Mouse (Mus musculus): ENCODE measurements around the gene Tas1r3. TPM values are rescaled to one million over a fixed set of nuclear protein-coding genes. Genes with fewer than 3 reads are reported as not detected.
A peak's percentile ranks its signal among the peaks of the same experiment; 100 is the strongest.

The Tas1r3 gene
- total and polyA plus RNA-seq, 3 experiments, result 0.03 to 1.7 (median 0.60) TPM

DNA sequence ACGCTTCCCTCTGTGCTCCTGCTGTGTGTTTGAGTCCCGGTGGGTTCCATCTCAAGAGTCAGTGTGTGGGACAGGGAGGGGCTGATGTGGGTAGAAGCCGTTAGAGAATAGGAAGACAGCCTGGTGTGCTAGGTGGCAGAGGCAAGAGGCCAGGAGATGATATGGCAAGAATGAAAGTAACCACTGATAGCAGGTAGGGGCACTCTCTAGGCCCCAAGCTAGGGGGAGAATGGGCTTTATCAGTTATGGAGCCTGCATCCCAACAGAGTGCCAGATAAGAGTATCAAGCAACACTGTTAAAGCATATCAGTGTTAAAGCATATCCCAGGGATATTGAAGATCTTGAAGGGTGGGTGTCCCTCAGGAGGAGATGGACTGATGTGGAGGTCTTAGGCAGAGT lies 6.3 kb downstream of the Tas1r3 start:
- no peak for ATAC-seq (ENCODE audit: extremely low read depth, insufficient number of reproducible peaks, low FRiP score, poor library complexity, severe bottlenecking)
- no peaks in the 10 kb centered on the region for H3K9me3 ChIP-seq (replicated peaks)
- H3K36me3 ChIP-seq (replicated peaks), result peaks cover 100% of the 10 kb centered on the region
- peak overlapping the region; percentile 24; the same call in 1 of the 2 replicates for H3K4me3 ChIP-seq (ENCODE audit: low read depth, low read length)
- H3K27me3 ChIP-seq (ENCODE audit: insufficient read depth, low read length), result no peaks in the 10 kb centered on the region
- peaks cover 23% of the 10 kb centered on the region for H3K4me1 ChIP-seq (ENCODE audit: insufficient read depth, low read depth, low read length)
- DNase-seq (ENCODE audit: low spot score), result no peak
- TF ChIP-seq CTCF (IDR thresholded peaks at IDR 0.05; ENCODE audit: low read depth, low read length) (no peak), TAL1 (conservative IDR thresholded peaks at IDR 0.05; ENCODE audit: low read depth, low read length) (no peak), GATA1 (IDR thresholded peaks at IDR 0.05; ENCODE audit: borderline replicate concordance, low read length) (no peak), POLR2AphosphoS5 (IDR thresholded peaks at IDR 0.05; ENCODE audit: insufficient replicate concordance, low read depth, low read length) (no peak), GATA2 (IDR thresholded peaks at IDR 0.05; ENCODE audit: borderline replicate concordance, low read depth, low read length) (no peak)

DNA sequence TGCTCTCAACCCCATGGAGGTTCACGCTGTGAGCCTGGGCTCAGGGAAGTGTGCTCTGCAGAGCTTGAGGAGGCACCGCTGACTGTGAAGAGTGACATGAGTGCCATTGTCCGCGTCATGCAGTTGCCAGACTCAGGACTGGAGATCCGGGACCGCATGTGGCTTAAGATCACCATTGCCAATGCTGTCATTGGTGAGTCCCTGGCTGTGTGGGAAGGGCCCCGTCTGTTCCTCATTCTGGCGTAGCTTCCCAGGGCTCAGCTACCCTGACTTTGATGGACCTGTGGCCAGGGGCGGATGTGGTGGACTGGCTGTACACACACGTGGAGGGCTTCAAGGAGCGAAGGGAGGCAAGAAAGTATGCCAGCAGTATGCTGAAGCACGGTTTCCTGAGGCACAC lies 7.1 kb downstream of the Tas1r3 start:
- Histone ChIP-seq H3K4me3 (ENCODE audit: low read depth, low read length) (no peak overlapping the region), H3K9me3 (replicated peaks) (no peaks in the 10 kb centered on the region), H3K27me3 (ENCODE audit: insufficient read depth, low read length) (no peaks in the 10 kb centered on the region), H3K4me1 (ENCODE audit: insufficient read depth, low read depth, low read length) (peaks cover 28% of the 10 kb centered on the region), H3K36me3 (replicated peaks) (peaks cover 100% of the 10 kb centered on the region)
- TF ChIP-seq TAL1 (conservative IDR thresholded peaks at IDR 0.05; ENCODE audit: low read depth, low read length) (no peak), CTCF (IDR thresholded peaks at IDR 0.05; ENCODE audit: low read depth, low read length) (no peak), POLR2AphosphoS5 (IDR thresholded peaks at IDR 0.05; ENCODE audit: insufficient replicate concordance, low read depth, low read length) (no peak), GATA2 (IDR thresholded peaks at IDR 0.05; ENCODE audit: borderline replicate concordance, low read depth, low read length) (no peak), GATA1 (IDR thresholded peaks at IDR 0.05; ENCODE audit: borderline replicate concordance, low read length) (no peak)
- no peak for ATAC-seq (ENCODE audit: extremely low read depth, insufficient number of reproducible peaks, low FRiP score, poor library complexity, severe bottlenecking)
- DNase-seq (ENCODE audit: low spot score), result no peak

DNA sequence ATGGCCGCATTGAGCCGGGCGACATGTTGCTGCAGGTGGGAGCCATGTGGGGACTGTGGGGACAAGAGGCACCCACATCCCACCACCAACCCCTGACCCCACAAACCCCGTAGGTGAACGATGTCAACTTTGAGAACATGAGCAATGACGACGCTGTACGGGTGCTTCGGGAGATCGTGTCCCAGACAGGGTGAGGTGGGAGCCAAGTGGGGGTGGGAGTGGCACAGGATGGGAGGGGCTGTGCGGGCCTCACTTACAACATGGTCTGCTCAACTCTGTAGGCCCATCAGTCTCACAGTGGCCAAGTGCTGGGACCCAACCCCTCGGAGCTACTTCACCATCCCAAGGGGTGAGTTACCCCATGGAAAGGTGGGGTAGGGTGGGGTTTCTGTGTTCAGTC lies 8.2 kb downstream of the Tas1r3 start:
- DNase-seq (ENCODE audit: low spot score) (no peak), ATAC-seq (ENCODE audit: extremely low read depth, insufficient number of reproducible peaks, low FRiP score, poor library complexity, severe bottlenecking) (no peak)
- Histone ChIP-seq H3K36me3 (replicated peaks) (peaks cover 100% of the 10 kb centered on the region), H3K4me1 (ENCODE audit: insufficient read depth, low read depth, low read length) (peaks cover 37% of the 10 kb centered on the region), H3K9me3 (replicated peaks) (no peaks in the 10 kb centered on the region), H3K27me3 (ENCODE audit: insufficient read depth, low read length) (no peaks in the 10 kb centered on the region), H3K4me3 (ENCODE audit: low read depth, low read length) (no peak overlapping the region)
- TF ChIP-seq TAL1 (conservative IDR thresholded peaks at IDR 0.05; ENCODE audit: low read depth, low read length), result no peak
- TF ChIP-seq POLR2AphosphoS5 (IDR thresholded peaks at IDR 0.05; ENCODE audit: insufficient replicate concordance, low read depth, low read length), result no peak
- TF ChIP-seq GATA2 (IDR thresholded peaks at IDR 0.05; ENCODE audit: borderline replicate concordance, low read depth, low read length), result no peak
- TF ChIP-seq GATA1 (IDR thresholded peaks at IDR 0.05; ENCODE audit: borderline replicate concordance, low read length), result no peak
- no peak for TF ChIP-seq CTCF (IDR thresholded peaks at IDR 0.05; ENCODE audit: low read depth, low read length)

DNA sequence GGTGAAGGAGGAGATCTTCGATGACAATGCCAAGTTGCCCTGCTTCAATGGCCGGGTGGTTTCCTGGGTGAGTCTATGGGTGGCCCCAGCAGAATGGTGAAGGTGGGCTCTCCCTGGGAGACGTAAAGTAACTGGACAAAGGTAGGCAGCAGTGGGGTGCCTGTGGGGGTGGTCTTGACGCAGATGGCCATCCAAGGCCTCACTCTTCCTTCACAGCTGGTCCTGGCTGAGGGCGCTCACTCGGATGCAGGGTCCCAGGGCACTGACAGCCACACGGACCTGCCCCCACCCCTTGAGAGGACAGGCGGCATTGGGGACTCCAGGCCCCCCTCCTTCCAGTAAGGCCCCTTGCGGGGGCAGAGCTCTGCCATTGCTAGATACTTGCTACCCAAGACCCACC lies 9.7 kb downstream of the Tas1r3 start:
- Histone ChIP-seq H3K9me3 (replicated peaks) (no peaks in the 10 kb centered on the region), H3K36me3 (replicated peaks) (peaks cover 100% of the 10 kb centered on the region), H3K4me1 (ENCODE audit: insufficient read depth, low read depth, low read length) (peaks cover 53% of the 10 kb centered on the region), H3K4me3 (ENCODE audit: low read depth, low read length) (no peak overlapping the region), H3K27me3 (ENCODE audit: insufficient read depth, low read length) (no peaks in the 10 kb centered on the region)
- DNase-seq (ENCODE audit: low spot score) (no peak), ATAC-seq (ENCODE audit: extremely low read depth, insufficient number of reproducible peaks, low FRiP score, poor library complexity, severe bottlenecking) (no peak)
- TF ChIP-seq TAL1 (conservative IDR thresholded peaks at IDR 0.05; ENCODE audit: low read depth, low read length) (no peak), GATA2 (IDR thresholded peaks at IDR 0.05; ENCODE audit: borderline replicate concordance, low read depth, low read length) (no peak), GATA1 (IDR thresholded peaks at IDR 0.05; ENCODE audit: borderline replicate concordance, low read length) (no peak), CTCF (IDR thresholded peaks at IDR 0.05; ENCODE audit: low read depth, low read length) (no peak), POLR2AphosphoS5 (IDR thresholded peaks at IDR 0.05; ENCODE audit: insufficient replicate concordance, low read depth, low read length) (no peak)

DNA sequence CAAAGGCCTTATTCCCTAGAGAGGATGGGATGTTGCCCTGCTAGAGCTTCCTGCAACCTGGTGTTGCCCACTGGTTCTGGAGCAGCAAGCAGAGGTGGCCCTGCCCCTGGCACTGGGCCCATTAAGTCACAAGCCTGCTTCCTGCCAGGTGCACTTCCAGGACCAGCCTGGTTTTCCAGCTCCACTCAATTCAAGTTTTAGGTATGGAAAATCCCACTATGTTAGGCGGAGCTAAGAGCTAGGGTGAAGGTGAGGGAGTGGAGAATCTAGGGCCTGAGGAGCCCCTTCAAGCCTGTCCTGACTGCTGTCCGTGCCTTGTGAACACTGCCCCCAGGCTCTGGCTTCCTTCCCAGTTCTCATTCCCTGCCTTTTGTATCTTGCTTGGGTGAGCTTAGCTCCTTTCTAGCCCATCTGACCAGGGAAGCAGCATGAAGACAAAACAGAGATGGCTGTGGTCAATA lies 11.2 kb downstream of the Tas1r3 start:
- Histone ChIP-seq H3K27me3 (ENCODE audit: insufficient read depth, low read length) (no peaks in the 10 kb centered on the region), H3K9me3 (replicated peaks) (no peaks in the 10 kb centered on the region), H3K4me3 (ENCODE audit: low read depth, low read length) (no peak overlapping the region), H3K4me1 (ENCODE audit: insufficient read depth, low read depth, low read length) (peaks cover 59% of the 10 kb centered on the region), H3K36me3 (replicated peaks) (peaks cover 86% of the 10 kb centered on the region)
- no peak for TF ChIP-seq CTCF (IDR thresholded peaks at IDR 0.05; ENCODE audit: low read depth, low read length)
- TF ChIP-seq POLR2AphosphoS5 (IDR thresholded peaks at IDR 0.05; ENCODE audit: insufficient replicate concordance, low read depth, low read length), result no peak
- TF ChIP-seq GATA1 (IDR thresholded peaks at IDR 0.05; ENCODE audit: borderline replicate concordance, low read length), result no peak
- TF ChIP-seq TAL1 (conservative IDR thresholded peaks at IDR 0.05; ENCODE audit: low read depth, low read length), result no peak
- ATAC-seq (ENCODE audit: extremely low read depth, insufficient number of reproducible peaks, low FRiP score, poor library complexity, severe bottlenecking), result no peak
- DNase-seq (ENCODE audit: low spot score), result no peak

DNA sequence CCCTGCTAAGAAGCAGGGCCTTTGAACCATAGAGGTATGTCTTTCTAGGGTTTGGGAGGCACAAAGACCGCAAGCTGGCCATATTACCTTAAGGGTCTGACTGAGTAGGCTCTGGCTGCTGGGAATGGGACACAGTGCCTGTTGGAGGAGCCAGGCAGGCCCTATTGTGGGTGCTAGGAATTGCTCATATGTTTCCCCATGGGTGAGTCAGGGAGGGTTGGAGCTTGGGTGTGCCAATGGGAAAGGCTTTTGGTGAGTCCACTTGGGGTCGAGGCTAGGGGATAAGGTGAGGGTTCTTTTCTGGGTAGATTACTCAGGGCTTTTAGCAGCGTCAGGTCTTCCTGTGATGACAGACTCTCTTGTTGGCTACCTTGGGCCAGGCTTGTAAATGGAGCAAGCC lies 11.8 kb downstream of the Tas1r3 start:
- TF ChIP-seq GATA1 (IDR thresholded peaks at IDR 0.05; ENCODE audit: borderline replicate concordance, low read length) (no peak), GATA2 (IDR thresholded peaks at IDR 0.05; ENCODE audit: borderline replicate concordance, low read depth, low read length) (no peak), CTCF (IDR thresholded peaks at IDR 0.05; ENCODE audit: low read depth, low read length) (no peak), TAL1 (conservative IDR thresholded peaks at IDR 0.05; ENCODE audit: low read depth, low read length) (no peak), POLR2AphosphoS5 (IDR thresholded peaks at IDR 0.05; ENCODE audit: insufficient replicate concordance, low read depth, low read length) (no peak)
- ATAC-seq (ENCODE audit: extremely low read depth, insufficient number of reproducible peaks, low FRiP score, poor library complexity, severe bottlenecking), result no peak
- Histone ChIP-seq H3K27me3 (ENCODE audit: insufficient read depth, low read length) (no peaks in the 10 kb centered on the region), H3K9me3 (replicated peaks) (no peaks in the 10 kb centered on the region), H3K4me1 (ENCODE audit: insufficient read depth, low read depth, low read length) (peaks cover 59% of the 10 kb centered on the region), H3K4me3 (ENCODE audit: low read depth, low read length) (no peak overlapping the region), H3K36me3 (replicated peaks) (peaks cover 80% of the 10 kb centered on the region)
- DNase-seq (ENCODE audit: low spot score), result no peak

Measured in G1E (cell line).